Mouse (Mus musculus) embryonic facial prominence, embryonic 13.5 days (tissue): ENCODE results near the gene Ndufb11. TPM values are rescaled to one million over a fixed set of nuclear protein-coding genes. Genes with fewer than 3 reads are reported as not detected.

ENCODE experiments used
- ATAC-seq: fragments of 200-750 bp; cut with Nextera tagmentation; 2 replicates; pipeline ENCODE4 v1.8.0; 2017; ENCODE audit warnings: low read depth; ENCODE audit not compliant: insufficient number of reproducible peaks, insufficient read depth, low FRiP score, low TSS enrichment
- H3K27ac ChIP-seq: fragments of 300-500 bp; sonication (generic); 2 replicates; pipeline ENCODE4 v1.5.1; 2015; ENCODE audit warnings: moderate library complexity, mild to moderate bottlenecking, inconsistent platforms
- H3K27me3 ChIP-seq: fragments of 300-500 bp; sonication (generic); 2 replicates; pipeline ENCODE4 v1.6.1; 2015; ENCODE audit warnings: mild to moderate bottlenecking, inconsistent platforms
- H3K36me3 ChIP-seq: fragments of 300-500 bp; sonication (generic); 2 replicates; pipeline ENCODE4 v1.6.1; 2015; ENCODE audit warnings: mild to moderate bottlenecking, inconsistent platforms
- H3K4me1 ChIP-seq: fragments of 300-500 bp; sonication (generic); 2 replicates; pipeline ENCODE4 v1.6.1; 2015; ENCODE audit warnings: inconsistent platforms
- H3K4me2 ChIP-seq: fragments of 300-500 bp; sonication (generic); 2 replicates; pipeline ENCODE4 v1.6.1; 2015; ENCODE audit warnings: moderate library complexity, mild to moderate bottlenecking, inconsistent platforms
- H3K4me3 ChIP-seq: fragments of 300-500 bp; sonication (generic); 2 replicates; pipeline ENCODE4 v1.5.1; 2015; ENCODE audit warnings: mild to moderate bottlenecking, inconsistent platforms
- H3K9ac ChIP-seq: fragments of 300-500 bp; sonication (generic); 2 replicates; pipeline ENCODE4 v1.6.1; 2015; ENCODE audit warnings: mild to moderate bottlenecking, inconsistent platforms
- H3K9me3 ChIP-seq: fragments of 300-500 bp; sonication (generic); 2 replicates; pipeline ENCODE4 v1.6.1; 2016; ENCODE audit warnings: inconsistent platforms
- WGBS: fragments of 180-500 bp; shearing (Covaris S2); methylation state at CpG from one replicate; pipeline ENCODE4 v1.1.7; 2015; ENCODE audit warnings: mixed read lengths; 5-methylcytosine and 5-hydroxymethylcytosine counted together
- polyA plus RNA-seq: library from polyadenylated mRNA; unstranded; fragments of >200 nt; fragmentation: Nextera tagmentation; extraction: Ambion mirVana; gene quantifications from 2 replicates; pipeline ENCODE4 v1.2.1, GENCODE M21; 2015

Ndufb11 gene
- polyA plus RNA-seq, 1 experiment from 2014 or later = 224 TPM

DNA sequence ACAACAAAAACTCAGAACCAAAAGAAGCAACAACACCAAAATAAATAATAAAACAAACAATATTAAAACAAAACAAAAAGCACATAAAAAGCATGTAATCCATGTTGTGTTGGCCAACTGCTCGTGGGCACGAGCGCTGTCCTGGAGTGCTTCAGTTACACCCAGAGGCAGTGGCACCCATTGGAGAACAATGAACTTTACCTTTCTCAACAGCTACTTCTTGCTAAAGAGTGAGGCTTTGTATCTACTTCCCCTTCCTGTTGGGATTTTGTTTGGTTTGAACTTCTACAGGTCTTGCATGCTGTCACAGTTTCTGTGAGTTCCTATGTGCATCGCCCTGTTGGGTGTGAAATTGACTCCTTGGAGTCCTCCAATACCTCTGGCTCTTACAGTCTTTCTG lies 8.9 kb downstream of the Ndufb11 start:
- Histone ChIP-seq H3K27me3 (no peaks in the 10 kb centered on the region), H3K4me2 (no peak overlapping the region), H3K9me3 (no peaks in the 10 kb centered on the region), H3K4me3 (no peak overlapping the region), H3K27ac (no peak overlapping the region), H3K36me3 (no peaks in the 10 kb centered on the region), H3K9ac (no peak overlapping the region), H3K4me1 (no peaks in the 10 kb centered on the region)
- ATAC-seq = no peak
- 89% methylated on average over 4 of the region's 4 CpGs for whole genome bisulfite sequencing

DNA sequence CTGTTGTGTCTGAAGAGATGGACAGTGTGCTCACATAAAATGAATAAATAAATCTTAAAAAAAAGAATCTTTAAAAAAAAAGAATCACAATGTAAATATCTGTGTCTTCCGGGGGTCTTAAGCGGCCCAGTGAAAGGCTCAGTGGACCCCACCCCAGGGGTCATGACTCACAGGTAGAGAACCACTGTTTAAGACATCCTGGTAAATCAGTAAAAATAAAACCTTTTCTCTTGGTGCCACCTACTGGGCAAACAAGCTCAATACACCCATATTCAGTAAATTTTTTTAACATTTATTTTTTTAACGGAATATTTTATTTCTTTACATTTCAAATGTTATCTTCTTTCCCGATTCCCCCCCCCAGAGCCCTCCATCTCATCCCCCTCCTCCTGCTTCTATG lies 29.5 kb downstream of the Ndufb11 start:
- Histone ChIP-seq H3K4me2 (no peak overlapping the region), H3K27me3 (no peaks in the 10 kb centered on the region), H3K4me1 (no peaks in the 10 kb centered on the region), H3K27ac (no peak overlapping the region), H3K4me3 (no peak overlapping the region), H3K9ac (no peak overlapping the region), H3K36me3 (no peaks in the 10 kb centered on the region), H3K9me3 (no peaks in the 10 kb centered on the region)
- WGBS = 27% methylated on average over 4 of the region's 4 CpGs
- no peak for ATAC-seq

DNA sequence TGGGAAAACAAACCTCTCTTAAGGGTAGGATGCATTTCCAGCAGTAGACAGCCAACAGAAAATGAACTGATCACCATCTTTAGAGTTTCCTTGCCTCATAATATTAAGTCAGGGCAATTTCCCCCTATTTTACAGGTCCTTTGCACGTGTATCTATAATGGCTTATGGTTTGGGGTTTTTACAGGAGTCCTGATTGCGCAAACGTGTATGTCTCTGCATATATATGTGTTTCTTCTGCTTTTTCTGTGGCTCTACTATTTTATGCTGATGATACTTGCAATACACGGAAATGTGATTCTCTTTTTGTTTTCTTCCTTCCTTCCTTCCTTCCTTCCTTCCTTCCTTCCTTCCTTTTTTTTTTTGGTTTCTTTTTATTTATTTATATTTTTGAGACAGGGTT lies 43.5 kb downstream of the Ndufb11 start:
- WGBS = 84% methylated on average over 4 of the region's 4 CpGs
- Histone ChIP-seq H3K27ac (no peak overlapping the region), H3K4me1 (no peaks in the 10 kb centered on the region), H3K36me3 (no peaks in the 10 kb centered on the region), H3K4me3 (no peak overlapping the region), H3K9me3 (no peaks in the 10 kb centered on the region), H3K9ac (no peak overlapping the region), H3K4me2 (no peak overlapping the region), H3K27me3 (no peaks in the 10 kb centered on the region)
- ATAC-seq = no peak

DNA sequence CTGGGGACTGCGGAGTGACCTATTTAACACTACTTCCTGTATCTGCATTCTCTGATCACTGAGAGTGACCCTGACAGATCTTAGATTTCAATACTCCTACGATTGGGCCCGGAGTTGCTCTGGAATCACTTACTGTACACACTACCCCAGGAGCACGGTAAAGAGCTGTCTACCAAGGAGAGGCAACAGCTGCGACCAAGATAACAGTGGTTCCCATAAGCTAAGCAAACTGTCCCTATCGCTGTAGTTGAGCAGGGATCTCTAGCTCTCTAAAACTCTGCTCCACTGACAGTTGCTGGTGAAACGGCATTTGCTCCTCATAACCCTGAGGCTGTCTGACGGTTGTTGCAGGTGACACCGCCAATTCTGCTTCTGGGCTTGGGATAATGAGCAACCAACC lies 44.7 kb downstream of the Ndufb11 start:
- Histone ChIP-seq H3K27me3 (no peaks in the 10 kb centered on the region), H3K9ac (no peak overlapping the region), H3K4me3 (no peak overlapping the region), H3K4me2 (no peak overlapping the region), H3K9me3 (no peaks in the 10 kb centered on the region), H3K27ac (no peak overlapping the region), H3K36me3 (no peaks in the 10 kb centered on the region), H3K4me1 (no peaks in the 10 kb centered on the region)
- WGBS = 70% methylated on average over 9 of the region's 9 CpGs
- no peak for ATAC-seq

DNA sequence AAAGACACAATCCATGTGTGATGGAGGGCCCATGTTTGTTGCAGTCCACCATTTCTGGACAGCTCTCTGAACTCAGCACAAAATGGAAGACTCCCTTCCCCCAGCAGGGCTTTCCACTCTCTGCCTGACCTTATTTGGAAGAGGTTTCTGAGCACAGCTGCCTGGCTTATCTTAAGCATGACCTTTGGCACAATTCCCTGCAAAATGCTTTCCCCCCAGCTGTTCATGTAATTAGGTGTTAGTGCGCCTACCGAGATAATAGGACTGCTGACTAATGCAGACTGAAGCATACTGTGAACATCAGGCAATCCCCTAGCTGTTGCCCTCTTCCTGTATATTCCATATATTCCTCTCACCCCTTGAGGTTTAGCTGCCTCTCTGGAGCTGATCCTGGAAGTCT lies 46.4 kb downstream of the Ndufb11 start:
- no peak overlapping the region for H3K9ac ChIP-seq
- 56% methylated on average over 2 of the region's 2 CpGs for WGBS
- H3K4me3 ChIP-seq = no peak overlapping the region
- no peaks in the 10 kb centered on the region for H3K36me3 ChIP-seq
- H3K27ac ChIP-seq = no peak overlapping the region
- H3K4me1 ChIP-seq = no peaks in the 10 kb centered on the region
- H3K9me3 ChIP-seq = no peaks in the 10 kb centered on the region
- no peak overlapping the region for H3K4me2 ChIP-seq
- ATAC-seq = no peak
- no peaks in the 10 kb centered on the region for H3K27me3 ChIP-seq

Other genes starting within 250 kb of the Ndufb11 start
- 6.1 and 6.2 TPM in 2 replicates for gene Jade3, start 191.9 kb downstream of the Ndufb11 start, polyA plus RNA-seq
- gene Rgn, start 67.8 kb downstream of the Ndufb11 start, polyA plus RNA-seq = 0.17 and 2.2 TPM in 2 replicates
- gene Rbm10, start 116 bp downstream of the Ndufb11 start, polyA plus RNA-seq = 66.0 and 70.1 TPM in 2 replicates
- gene Uba1, start 40.7 kb upstream of the Ndufb11 start, polyA plus RNA-seq = 201 and 219 TPM in 2 replicates
- gene Cdk16, start 70.3 kb upstream of the Ndufb11 start, polyA plus RNA-seq = 111 and 127 TPM in 2 replicates
- 57.5 and 59.9 TPM in 2 replicates for gene Usp11, start 86.3 kb upstream of the Ndufb11 start, polyA plus RNA-seq
- gene Araf, start 180.2 kb upstream of the Ndufb11 start, polyA plus RNA-seq = 118 and 122 TPM in 2 replicates